Mouse (Mus musculus) C2C12 (cell line): ENCODE results near the gene Nfix. TPM values are rescaled to one million over a fixed set of nuclear protein-coding genes. Genes with fewer than 3 reads are reported as not detected.
"Not testable (repeated sequence)": the region's sequence is repeated elsewhere in the genome, so short reads cannot be mapped to it uniquely, and the experiment has no call there.

ENCODE experiments used
- H3K27me3 ChIP-seq: one replicate; pipeline ENCODE4 v1.6.1; 2011; ENCODE audit not compliant: control insufficient read depth, insufficient read depth, insufficient read length
- H3K36me3 ChIP-seq: one replicate; pipeline ENCODE4 v1.6.1; 2011; ENCODE audit not compliant: control insufficient read depth, insufficient read depth
- H3K4me3 ChIP-seq: one replicate; pipeline ENCODE4 v1.5.1; 2011; ENCODE audit warnings: mild to moderate bottlenecking, control low read depth; ENCODE audit not compliant: poor library complexity, insufficient read depth, severe bottlenecking
- H3K79me2 ChIP-seq: one replicate; pipeline ENCODE4 v1.6.1; 2011; ENCODE audit not compliant: control insufficient read depth, insufficient read depth
- H3K79me3 ChIP-seq: one replicate; pipeline ENCODE4 v1.6.1; 2011; ENCODE audit warnings: low read depth, control low read depth
- H3ac ChIP-seq: one replicate; pipeline ENCODE3; 2011; ENCODE audit warnings: low read depth; ENCODE audit not compliant: control insufficient read depth, insufficient read length
- CEBPB ChIP-seq: IDR thresholded peaks from one replicate; pipeline ENCODE4 v1.6.1; 2011; ENCODE audit warnings: low read depth, mild to moderate bottlenecking, control low read depth, moderate library complexity
- CTCF ChIP-seq: IDR thresholded peaks from one replicate; pipeline ENCODE4 v1.5.1; 2011; ENCODE audit not compliant: control insufficient read depth, insufficient read depth, insufficient read length
- FOSL1 ChIP-seq: IDR thresholded peaks from one replicate; pipeline ENCODE4 v1.8.0; 2011; ENCODE audit warnings: mild to moderate bottlenecking, low read length; ENCODE audit not compliant: poor library complexity, insufficient read depth, severe bottlenecking
- MAX ChIP-seq: IDR thresholded peaks from one replicate; pipeline ENCODE4 v1.6.1; 2011; ENCODE audit warnings: mild to moderate bottlenecking, control low read depth
- MYOD1 ChIP-seq: IDR thresholded peaks from one replicate; pipeline ENCODE4 v1.6.1; 2011; ENCODE audit warnings: low read depth; ENCODE audit not compliant: control insufficient read depth, insufficient read length
- MYOG ChIP-seq: IDR thresholded peaks from one replicate; pipeline ENCODE4 v1.6.1; 2011; ENCODE audit not compliant: control insufficient read depth, insufficient read length; ENCODE audit errors: extremely low read depth
- USF1 ChIP-seq: IDR thresholded peaks from one replicate; pipeline ENCODE4 v1.6.1; 2011; ENCODE audit warnings: low read depth, mild to moderate bottlenecking, control low read depth, moderate library complexity
- polyA plus RNA-seq: library from polyadenylated mRNA; unstranded; fragments of >200 nt; fragmentation: generic; extraction: Trizol; gene quantifications from one replicate; pipeline ENCODE4 v1.2.1, GENCODE M21; 2012; ENCODE audit warnings: missing spikeins

Nfix gene
- polyA plus RNA-seq, 1 experiment = 50.7 TPM

DNA sequence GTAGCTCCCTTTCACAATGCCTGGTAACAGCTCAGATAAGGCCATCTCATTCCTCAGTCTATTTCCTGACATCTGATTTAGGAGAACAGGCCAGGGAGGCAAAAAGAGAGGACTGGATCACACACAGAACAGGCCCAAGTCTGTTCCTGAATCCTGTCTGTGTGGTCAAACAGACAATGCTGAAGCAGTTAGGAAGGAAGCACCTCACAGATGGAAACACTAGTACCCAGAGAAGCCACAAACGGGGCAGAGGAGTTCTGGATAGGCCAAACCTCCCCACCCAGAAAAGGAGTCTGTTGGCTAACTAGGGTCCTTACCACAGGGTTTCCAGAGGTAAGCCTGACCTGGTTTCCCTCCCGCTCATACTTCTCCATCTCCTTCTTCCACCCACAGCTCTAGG is 117.9 kb downstream of the Nfix start:
- peaks cover 100% of the 10 kb centered on the region for H3K79me2 ChIP-seq
- no peak overlapping the region for H3K4me3 ChIP-seq
- TF ChIP-seq USF1 (no peak), MAX (no peak), MYOD1 (no peak), CTCF (no peak), FOSL1 (no peak), CEBPB (no peak), MYOG (no peak)
- peaks cover 95% of the 10 kb centered on the region for H3K79me3 ChIP-seq
- peaks cover 62% of the 10 kb centered on the region for H3K36me3 ChIP-seq
- H3K27me3 ChIP-seq = no peaks in the 10 kb centered on the region
- H3ac ChIP-seq = no peak overlapping the region

DNA sequence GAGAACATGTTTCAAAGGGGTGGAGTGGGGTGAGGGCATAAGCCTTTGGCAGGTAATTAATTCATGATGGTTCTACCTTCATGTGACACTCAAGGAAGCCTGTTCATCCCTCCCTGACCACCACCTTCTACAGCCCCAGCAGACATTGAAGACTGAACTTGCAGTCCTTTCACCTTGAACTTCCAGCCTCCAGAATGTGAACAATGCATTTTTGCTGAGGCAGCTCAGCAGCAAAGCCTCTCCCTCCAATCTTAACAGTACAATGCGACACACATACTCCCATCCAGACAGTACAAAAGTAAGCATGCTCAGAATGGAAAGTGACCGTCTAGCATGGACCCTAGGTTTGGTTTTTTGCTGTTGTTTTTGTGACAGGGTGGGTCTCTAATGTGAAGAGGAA is 118.7 kb downstream of the Nfix start:
- Histone ChIP-seq H3K79me2 (peaks cover 98% of the 10 kb centered on the region), H3K79me3 (peaks cover 92% of the 10 kb centered on the region), H3K36me3 (peaks cover 65% of the 10 kb centered on the region), H3K27me3 (no peaks in the 10 kb centered on the region), H3K4me3 (no peak overlapping the region), H3ac (no peak overlapping the region)
- TF ChIP-seq MAX (no peak), USF1 (no peak), MYOG (no peak), CEBPB (no peak), MYOD1 (no peak), FOSL1 (no peak), CTCF (no peak)

DNA sequence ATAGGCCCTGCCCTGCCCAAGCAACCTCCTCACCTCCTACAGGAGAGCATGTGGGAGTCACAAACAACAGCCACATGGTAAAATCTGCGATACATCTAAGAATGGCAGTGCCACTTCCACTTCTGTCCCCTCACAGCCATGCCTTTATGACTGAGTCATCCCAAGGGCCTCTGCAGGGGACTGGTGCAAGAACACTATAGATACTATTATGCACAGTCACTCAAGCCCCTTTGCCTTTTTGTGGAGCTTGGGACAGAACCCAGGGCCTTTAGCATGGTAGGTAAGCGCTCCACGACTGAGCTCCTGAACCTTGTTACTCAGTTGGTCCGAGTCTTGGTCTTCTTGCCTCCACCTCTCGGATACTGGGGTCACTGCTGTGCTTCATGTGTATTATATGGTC is 122.8 kb downstream of the Nfix start:
- Histone ChIP-seq H3K36me3 (peaks cover 58% of the 10 kb centered on the region), H3K4me3 (no peak overlapping the region), H3ac (no peak overlapping the region), H3K27me3 (no peaks in the 10 kb centered on the region), H3K79me3 (peaks cover 52% of the 10 kb centered on the region), H3K79me2 (peaks cover 57% of the 10 kb centered on the region)
- TF ChIP-seq FOSL1 (no peak), USF1 (no peak), MYOG (no peak), CTCF (no peak), MAX (no peak), CEBPB (no peak)

GRCm38 (mm10) chr8:84670295-84671006 is 129.7 kb downstream of the Nfix start:
- Histone ChIP-seq H3K36me3 (peaks cover 12% of the 10 kb centered on the region), H3K79me2 (peaks cover 18% of the 10 kb centered on the region)
- not testable (repeated sequence) for H3ac ChIP-seq, H3K79me3 ChIP-seq, H3K4me3 ChIP-seq, H3K27me3 ChIP-seq

DNA sequence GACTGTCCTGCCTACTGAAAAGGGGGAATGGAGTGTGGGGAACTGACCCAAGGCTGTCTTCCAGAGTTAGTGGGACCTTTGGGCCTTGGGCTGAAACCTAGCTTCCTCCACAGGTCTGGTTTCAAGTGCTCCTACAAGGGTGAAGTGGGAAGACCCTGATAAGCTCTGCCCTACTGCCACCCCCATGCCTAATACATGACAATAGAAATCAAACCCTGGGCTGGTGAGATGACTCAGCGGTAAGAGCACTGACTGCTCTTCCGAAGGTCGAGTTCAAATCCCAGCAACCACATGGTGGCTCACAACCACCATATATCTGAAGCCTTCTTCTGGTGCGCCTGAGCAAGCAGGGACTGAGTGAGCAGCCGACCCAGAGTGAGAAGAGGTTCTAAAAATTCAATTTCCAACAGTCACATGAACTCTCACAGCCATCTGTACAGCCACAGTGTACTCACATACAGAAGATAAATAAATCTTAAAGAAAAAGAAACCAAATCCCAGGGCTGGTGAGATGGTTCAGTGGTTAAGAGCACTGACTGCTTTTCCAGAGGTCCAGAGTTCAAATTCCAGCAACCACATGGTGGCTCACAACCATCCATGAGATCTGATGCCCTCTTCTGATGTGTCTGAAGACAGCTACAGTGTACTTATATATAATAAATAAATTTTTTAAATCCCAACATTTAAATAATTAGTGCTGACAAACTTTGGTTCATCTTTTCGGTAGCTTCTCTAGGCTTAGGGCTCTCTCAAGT is 131.2 kb downstream of the Nfix start:
- Histone ChIP-seq H3K36me3 (peaks cover 12% of the 10 kb centered on the region), H3K4me3 (no peak overlapping the region), H3K79me3 (peaks cover 8% of the 10 kb centered on the region), H3K79me2 (peaks cover 28% of the 10 kb centered on the region), H3K27me3 (no peaks in the 10 kb centered on the region), H3ac (no peak overlapping the region)
- TF ChIP-seq MYOG = no peak
- TF ChIP-seq USF1 = no peak
- no peak for TF ChIP-seq FOSL1
- no peak for TF ChIP-seq CEBPB
- TF ChIP-seq CTCF = no peak
- no peak for TF ChIP-seq MYOD1
- TF ChIP-seq MAX = no peak

DNA sequence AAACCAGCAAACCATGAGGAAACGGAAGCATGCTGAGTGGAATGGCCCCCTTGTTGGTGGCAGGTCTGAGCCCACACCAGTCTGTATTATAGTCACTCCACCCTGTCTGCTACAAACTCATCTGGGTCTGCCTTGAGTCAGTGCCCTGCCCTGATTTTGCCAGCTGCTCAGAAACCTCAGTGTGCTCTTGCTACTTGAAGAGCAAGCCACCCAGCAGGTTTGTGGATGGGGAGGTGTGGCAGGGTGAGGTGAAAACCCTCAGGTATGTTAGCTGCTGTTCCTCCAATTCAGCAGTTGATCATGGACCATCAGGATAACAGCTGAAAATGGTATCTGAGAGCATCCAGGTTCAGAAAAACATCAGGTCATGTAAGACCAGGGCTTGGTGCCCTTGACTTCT is 132.1 kb downstream of the Nfix start:
- Histone ChIP-seq H3ac (no peak overlapping the region), H3K79me3 (peaks cover 10% of the 10 kb centered on the region), H3K4me3 (no peak overlapping the region), H3K36me3 (peaks cover 7% of the 10 kb centered on the region), H3K79me2 (peaks cover 28% of the 10 kb centered on the region), H3K27me3 (no peaks in the 10 kb centered on the region)
- TF ChIP-seq MYOD1 (no peak), CEBPB (no peak), CTCF (no peak), MAX (no peak), MYOG (no peak), FOSL1 (no peak), USF1 (no peak)
